Comparison of ENCODE assay signal across 11 mouse cellular contexts in genomic region chr5:125074571-125075171, GRCm38 (mm10).
DNase-seq lines count a peak whose midpoint lies in the region; ATAC-seq and TF ChIP-seq lines count a peak whose summit lies in the region.
"Had no signal": no experiment of that assay in that cellular context is flagged by ENCODE, and none has a peak within 500 bp of the region (broad histone marks: within the 10 kb centered on the region; RNA-seq: fewer than 3 reads in every experiment).

No protein-coding gene starts in this region.

- no peak overlapping the region for H3K4me2 ChIP-seq in heart, embryonic 11.5 days
- H3K4me2 ChIP-seq: midbrain, embryonic 12.5 days had no signal

- 70% methylated on average over 10 of the region's 10 CpGs for WGBS in heart, embryonic 11.5 days (ENCODE audit: insufficient replicate concordance)

- no peak overlapping the region for H3K27ac ChIP-seq in heart, embryonic 11.5 days (ENCODE audit: low read depth, low read length)
- peak overlapping the region; percentile 14; the same call in 1 of the 2 replicates for H3K27ac ChIP-seq in testis, adult 2 months (ENCODE audit: control insufficient read depth, insufficient read depth, low read depth, low read length)

- DNase-seq in heart, adult 18-20 months: peak; percentile 56 to 65
- no peak for DNase-seq in testis, postnatal 10 days (ENCODE audit: low spot score)
- DNase-seq in kidney, postnatal 14 days: peak; percentile 72
- DNase-seq in left cerebral cortex, postnatal 4 days: no peak
- no peak for DNase-seq in right cerebral cortex, postnatal 36 days (ENCODE audit: low spot score in 2 of 2)
- DNase-seq in right cerebral cortex, postnatal 10 days (ENCODE audit: low spot score in 2 of 2): no peak
- DNase-seq: cerebellum, adult 11 months; retina, postnatal 1 day had no signal

- no peak for ATAC-seq in heart, embryonic 11.5 days (replicated peaks; ENCODE audit: insufficient number of reproducible peaks, low FRiP score, low TSS enrichment)

- intact Hi-C loops in left cerebral cortex, postnatal 4 days (cut with DNase I): no loop called here

- no peak for TF ChIP-seq POLR2A in testis, adult 2 months (IDR thresholded peaks at IDR 0.05; ENCODE audit: control insufficient read depth, low read depth, low read length)

- no peaks in the 10 kb centered on the region for H3K9me3 ChIP-seq in heart, embryonic 11.5 days (replicated peaks; ENCODE audit: control insufficient read depth, low read length)
- H3K9me3 ChIP-seq: midbrain, embryonic 12.5 days had no signal

- H3K27me3 ChIP-seq in heart, embryonic 11.5 days (ENCODE audit: control insufficient read depth, insufficient read depth, low read length): no peaks in the 10 kb centered on the region
- H3K27me3 ChIP-seq in testis, adult 2 months (ENCODE audit: control insufficient read depth, insufficient read depth, low read length): no peaks in the 10 kb centered on the region
- H3K27me3 ChIP-seq: midbrain, embryonic 12.5 days had no signal

- H3K9ac ChIP-seq in heart, embryonic 11.5 days (ENCODE audit: low read depth, low read length): no peak overlapping the region
- H3K9ac ChIP-seq: midbrain, embryonic 12.5 days had no signal

- TF ChIP-seq CTCF in testis, adult 2 months (IDR thresholded peaks at IDR 0.05; ENCODE audit: control insufficient read depth, insufficient read depth, insufficient replicate concordance, low read depth, low read length): no peak

- no peak overlapping the region for H3K4me3 ChIP-seq in heart, embryonic 11.5 days (ENCODE audit: low read depth, low read length)
- no peak overlapping the region for H3K4me3 ChIP-seq in testis, adult 2 months (ENCODE audit: control insufficient read depth, low read depth, low read length)
- H3K4me3 ChIP-seq: midbrain, embryonic 12.5 days had no signal

- H3K4me1 ChIP-seq in heart, embryonic 11.5 days (ENCODE audit: control insufficient read depth, insufficient read depth, low read length): peaks cover 29% of the 10 kb centered on the region
- H3K4me1 ChIP-seq in testis, adult 2 months (ENCODE audit: control insufficient read depth, insufficient read depth, low read length): no peaks in the 10 kb centered on the region; the same call in 1 of the 2 replicates

- H3K36me3 ChIP-seq in heart, embryonic 11.5 days (ENCODE audit: control insufficient read depth, insufficient read depth, low read length): peaks cover 18% of the 10 kb centered on the region
- H3K36me3 ChIP-seq in testis, adult 2 months (ENCODE audit: control insufficient read depth, insufficient read depth, low read length): no peaks in the 10 kb centered on the region

Comparison
In these comparisons a context has a peak if more than half of its experiments do, and no peak if none do; other contexts are left out.
1. DNase-seq: peak in heart, adult 18-20 months (2 of 2) and kidney, postnatal 14 days (single experiment); none in testis, postnatal 10 days (single experiment), left cerebral cortex, postnatal 4 days (single experiment), right cerebral cortex, postnatal 36 days (0 of 2) and right cerebral cortex, postnatal 10 days (0 of 2).